Mouse (Mus musculus): ENCODE results near the gene Wdr74.
"Not testable (repeated sequence)": the region's sequence is repeated elsewhere in the genome, so short reads cannot be mapped to it uniquely, and the experiment has no call there.

Gene Wdr74

GRCm38 (mm10) chr19:8715868-8716766 is 19.5 kb upstream of the Wdr74 start:
- no peak for DNase-seq (ENCODE audit: low spot score)

- DNase-seq (ENCODE audit: low spot score), result no peak
Measured at GRCm38 (mm10) chr19:8716767-8717475, 18.7 kb upstream of the Wdr74 start.

- no peak for DNase-seq (ENCODE audit: low spot score)
Measured at GRCm38 (mm10) chr19:8718357-8718756, 17.3 kb upstream of the Wdr74 start.

GRCm38 (mm10) chr19:8719037-8719436 is 16.6 kb upstream of the Wdr74 start:
- DNase-seq (ENCODE audit: low spot score), result not testable (repeated sequence)

- DNase-seq (ENCODE audit: low spot score), result no peak
Measured at GRCm38 (mm10) chr19:8721378-8721777, 14.2 kb upstream of the Wdr74 start.

- DNase-seq (ENCODE audit: low spot score), result no peak
Measured at GRCm38 (mm10) chr19:8722021-8722420, 13.6 kb upstream of the Wdr74 start.

GRCm38 (mm10) chr19:8722559-8722906 is 13.1 kb upstream of the Wdr74 start:
- no peak for DNase-seq (ENCODE audit: low spot score)

- peak; percentile 97 for DNase-seq (ENCODE audit: low spot score)
Measured at GRCm38 (mm10) chr19:8722907-8723573, 12.6 kb upstream of the Wdr74 start, which contains the start of gene Slc3a2. Gene Slc3a2, minus strand, starts transcription at chr19:8723369.

GRCm38 (mm10) chr19:8723574-8724346 is 11.9 kb upstream of the Wdr74 start:
- no peak for DNase-seq (ENCODE audit: low spot score)

GRCm38 (mm10) chr19:8724392-8724791 is 11.2 kb upstream of the Wdr74 start:
- no peak for DNase-seq (ENCODE audit: low spot score)

GRCm38 (mm10) chr19:8725081-8725613 is 10.5 kb upstream of the Wdr74 start:
- DNase-seq (ENCODE audit: low spot score), result no peak

GRCm38 (mm10) chr19:8726609-8727390 is 8.8 kb upstream of the Wdr74 start:
- DNase-seq (ENCODE audit: low spot score), result no peak

GRCm38 (mm10) chr19:8727495-8728114 is 8.0 kb upstream of the Wdr74 start:
- DNase-seq (ENCODE audit: low spot score), result no peak

GRCm38 (mm10) chr19:8728335-8729099 is 7.1 kb upstream of the Wdr74 start:
- not testable (repeated sequence) for DNase-seq (ENCODE audit: low spot score)

GRCm38 (mm10) chr19:8734334-8734733 is 1.3 kb upstream of the Wdr74 start:
- DNase-seq (ENCODE audit: low spot score), result no peak

- DNase-seq (ENCODE audit: low spot score), result no peak
Measured at GRCm38 (mm10) chr19:8736160-8736467, 487 bp downstream of the Wdr74 start.

- DNase-seq (ENCODE audit: low spot score), result no peak
Measured at GRCm38 (mm10) chr19:8738911-8739310, 3.3 kb downstream of the Wdr74 start.

GRCm38 (mm10) chr19:8739646-8740045 is 4.0 kb downstream of the Wdr74 start:
- DNase-seq (ENCODE audit: low spot score), result no peak

- peak; percentile 61 for DNase-seq (ENCODE audit: low spot score)
Measured at GRCm38 (mm10) chr19:8740603-8741002, 5.0 kb downstream of the Wdr74 start, which contains the start of gene 1700092M07Rik. Gene 1700092M07Rik, plus strand, starts transcription at chr19:8740718.

Measured in yolk sac, embryonic 10.5 days (tissue).